Mouse (Mus musculus) lung, postnatal 0 days (tissue): ENCODE results near the gene Dyx1c1.

Experiments used
- CTCF ChIP-seq: IDR thresholded peaks from 2 replicates; pipeline ENCODE4 v1.5.1; 2016; ENCODE audit warnings: antibody characterized with exemption, mild to moderate bottlenecking
- EP300 ChIP-seq: IDR thresholded peaks from 2 replicates; pipeline ENCODE4 v1.6.1; 2016; ENCODE audit warnings: antibody characterized with exemption, mild to moderate bottlenecking, control low read depth

GRCm38 (mm10) chr9:72996167-72996566, 37.6 kb downstream of the Dyx1c1 start:
- TF ChIP-seq CTCF: no peak
- no peak for TF ChIP-seq EP300
